Mouse (Mus musculus) lung, adult 2 months (tissue): Measurements from ENCODE around the gene Hck. TPM values are rescaled to one million over a fixed set of nuclear protein-coding genes. Genes with fewer than 3 reads are reported as not detected.

Experiments used
- DNase-seq: peaks from one replicate; pipeline ENCODE4 v3.0.0; 2022
- H3K4me1 ChIP-seq: fragments of 200-500 bp; 2 replicates; pipeline ENCODE4 v1.6.1; 2011; ENCODE audit warnings: low read length; ENCODE audit not compliant: control insufficient read depth, insufficient read depth
- H3K4me3 ChIP-seq: fragments of 200-500 bp; replicated peaks from 2 replicates; pipeline ENCODE3; 2011; ENCODE audit warnings: low read depth, mild to moderate bottlenecking, control low read depth, low read length; ENCODE audit errors: extremely low read depth
- CTCF ChIP-seq: fragments of 200-500 bp; IDR thresholded peaks from 2 replicates; pipeline ENCODE4 v1.5.1; 2011; ENCODE audit warnings: mild to moderate bottlenecking, low read length, control low read depth; ENCODE audit not compliant: insufficient read depth
- POLR2A ChIP-seq: fragments of 200-500 bp; IDR thresholded peaks from 2 replicates; pipeline ENCODE4 v1.6.1; 2011; ENCODE audit warnings: low read depth, mild to moderate bottlenecking, control low read depth, low read length, borderline replicate concordance; ENCODE audit errors: extremely low read depth
- WGBS: fragments of 180-500 bp; shearing (Covaris S2); methylation state at CpG from one replicate; pipeline ENCODE4 v1.1.7; 2018; 5-methylcytosine and 5-hydroxymethylcytosine counted together
- polyA plus RNA-seq: library from polyadenylated mRNA; depleted of rRNA; stranded (reverse); fragments of >200 nt; gene quantifications from 2 replicates; pipeline ENCODE4 v1.2.3, GENCODE M21; 2012

Hck gene
- polyA plus RNA-seq, 1 experiment: 52.8 TPM

- no peaks in the 10 kb centered on the region; the same call in 1 of the 2 replicates for H3K4me1 ChIP-seq
- under 1% methylated on average over 16 of the region's 16 CpGs for WGBS
- TF ChIP-seq POLR2A (no peak), CTCF (no peak)
Measured at GRCm38 (mm10) chr2:153161684-153162080, 53.4 kb downstream of the Hck start.

GRCm38 (mm10) chr2:153167136-153167535 is 58.9 kb downstream of the Hck start:
- TF ChIP-seq POLR2A: no peak
- no peak for TF ChIP-seq CTCF
- no peak for DNase-seq
- Histone ChIP-seq H3K4me3 (no peak overlapping the region), H3K4me1 (peaks cover 4% of the 10 kb centered on the region)
- WGBS: 88% methylated on average over 6 of the region's 6 CpGs

More at GRCm38 (mm10) chr2:153161684-153162080, 53.4 kb downstream of the Hck start:
- H3K4me3 ChIP-seq: peak overlapping the region; percentile 94
- DNase-seq: no peak

- TF ChIP-seq POLR2A (no peak), CTCF (no peak)
- H3K4me3 ChIP-seq: no peak overlapping the region
- peaks cover 4% of the 10 kb centered on the region for H3K4me1 ChIP-seq
- 33% methylated on average over 2 of the region's 2 CpGs for WGBS
- DNase-seq: peak; percentile 22
Measured at GRCm38 (mm10) chr2:153168134-153168820, 60.0 kb downstream of the Hck start.

- WGBS: 62% methylated on average over 9 of the region's 9 CpGs
- no peak overlapping the region for H3K4me3 ChIP-seq
- TF ChIP-seq POLR2A (no peak), CTCF (no peak)
- peaks cover 4% of the 10 kb centered on the region for H3K4me1 ChIP-seq
- no peak for DNase-seq
Measured at GRCm38 (mm10) chr2:153170490-153171224, 62.4 kb downstream of the Hck start.

- TF ChIP-seq POLR2A: no peak
- TF ChIP-seq CTCF: no peak
- WGBS: 75% methylated on average over 5 of the region's 5 CpGs
- Histone ChIP-seq H3K4me1 (peaks cover 6% of the 10 kb centered on the region), H3K4me3 (no peak overlapping the region)
- no peak for DNase-seq
Measured at GRCm38 (mm10) chr2:153171966-153172365, 63.7 kb downstream of the Hck start.

- no peak overlapping the region for H3K4me3 ChIP-seq
- no peak for DNase-seq
- WGBS: 49% methylated on average over 8 of the region's 8 CpGs
- TF ChIP-seq CTCF: no peak
- TF ChIP-seq POLR2A: no peak
- H3K4me1 ChIP-seq: peaks cover 7% of the 10 kb centered on the region
Measured at GRCm38 (mm10) chr2:153175995-153176570, 67.8 kb downstream of the Hck start.

- DNase-seq: no peak
- H3K4me3 ChIP-seq: no peak overlapping the region
- 67% methylated on average over 3 of the region's 3 CpGs for WGBS
- no peak for TF ChIP-seq POLR2A
- TF ChIP-seq CTCF: no peak
- peaks cover 7% of the 10 kb centered on the region for H3K4me1 ChIP-seq
Measured at GRCm38 (mm10) chr2:153177188-153177587, 68.9 kb downstream of the Hck start.

- WGBS: 72% methylated on average over 10 of the region's 10 CpGs
Measured at GRCm38 (mm10) chr2:153179126-153179860, 71.0 kb downstream of the Hck start.

GRCm38 (mm10) chr2:153179961-153180360 is 71.7 kb downstream of the Hck start:
- no peak overlapping the region for H3K4me3 ChIP-seq
- no peak for DNase-seq
- H3K4me1 ChIP-seq: peaks cover 7% of the 10 kb centered on the region
- no peak for TF ChIP-seq POLR2A
- TF ChIP-seq CTCF: no peak
- WGBS: 82% methylated on average over 3 of the region's 3 CpGs

More at GRCm38 (mm10) chr2:153179126-153179860, 71.0 kb downstream of the Hck start:
- Histone ChIP-seq H3K4me3 (no peak overlapping the region), H3K4me1 (peaks cover 7% of the 10 kb centered on the region)
- TF ChIP-seq CTCF: no peak
- no peak for TF ChIP-seq POLR2A
- no peak for DNase-seq
